Mouse (Mus musculus) C2C12 (cell line): ENCODE results near the gene Gm36079. TPM values are rescaled to one million over a fixed set of nuclear protein-coding genes. Genes with fewer than 3 reads are reported as not detected.
"Not testable (repeated sequence)": the region's sequence is repeated elsewhere in the genome, so short reads cannot be mapped to it uniquely, and the experiment has no call there.

Experiments
- H3K27me3 ChIP-seq: one replicate; pipeline ENCODE4 v1.6.1; 2011; ENCODE audit not compliant: control insufficient read depth, insufficient read depth, insufficient read length
- H3K36me3 ChIP-seq: one replicate; pipeline ENCODE4 v1.6.1; 2011; ENCODE audit not compliant: control insufficient read depth, insufficient read depth
- H3K4me3 ChIP-seq: one replicate; pipeline ENCODE4 v1.5.1; 2011; ENCODE audit warnings: mild to moderate bottlenecking, control low read depth; ENCODE audit not compliant: poor library complexity, insufficient read depth, severe bottlenecking
- H3K79me2 ChIP-seq: one replicate; pipeline ENCODE4 v1.6.1; 2011; ENCODE audit not compliant: control insufficient read depth, insufficient read depth
- H3K79me3 ChIP-seq: one replicate; pipeline ENCODE4 v1.6.1; 2011; ENCODE audit warnings: low read depth, control low read depth
- H3ac ChIP-seq: one replicate; pipeline ENCODE3; 2011; ENCODE audit warnings: low read depth; ENCODE audit not compliant: control insufficient read depth, insufficient read length
- polyA plus RNA-seq: library from polyadenylated mRNA; unstranded; fragments of >200 nt; fragmentation: generic; extraction: Trizol; gene quantifications from one replicate; pipeline ENCODE4 v1.2.1, GENCODE M21; 2012; ENCODE audit warnings: missing spikeins

Gene Gm36079
- polyA plus RNA-seq, 1 experiment, result not detected

DNA sequence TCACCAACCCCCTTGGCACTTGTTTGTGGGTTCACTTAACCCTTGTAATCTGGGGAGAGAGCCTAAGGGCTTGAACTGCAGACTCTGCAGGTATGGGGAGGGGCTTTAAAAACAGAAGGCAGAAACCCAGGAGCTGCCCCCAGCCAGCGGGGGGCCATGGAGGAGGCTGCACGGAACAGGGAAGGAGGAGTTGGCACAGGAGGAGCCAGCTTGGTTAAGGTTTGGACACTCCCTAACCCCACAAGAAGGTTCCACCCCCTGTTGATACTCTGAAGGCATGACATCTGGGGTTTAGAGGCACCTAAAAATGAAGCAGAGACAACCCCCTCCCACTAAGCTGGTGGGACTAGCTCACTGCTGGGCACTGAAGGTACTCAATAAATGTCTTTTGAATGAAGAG is 12.8 kb downstream of the Gm36079 start:
- not testable (repeated sequence) for H3K36me3 ChIP-seq, H3K27me3 ChIP-seq, H3K79me3 ChIP-seq, H3ac ChIP-seq, H3K79me2 ChIP-seq, H3K4me3 ChIP-seq

DNA sequence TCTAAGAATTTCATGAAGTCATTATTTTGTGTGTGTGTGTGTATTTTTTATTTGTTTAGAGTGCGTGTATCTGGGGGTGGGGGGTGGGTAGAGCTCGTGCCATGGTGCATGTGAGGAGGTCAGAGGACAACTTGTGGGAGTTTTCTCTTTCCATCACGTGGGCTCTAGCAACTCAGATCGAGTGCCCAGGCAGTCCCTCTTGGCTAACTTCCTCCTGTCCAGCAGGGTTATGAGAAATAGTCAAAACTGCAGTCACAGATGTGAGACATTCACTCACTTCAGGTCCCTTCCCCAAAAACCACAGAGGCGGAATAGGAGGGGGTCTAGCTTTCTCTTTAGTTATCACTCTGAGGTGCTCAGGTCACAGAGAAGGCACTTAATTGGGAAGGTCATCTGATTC is 13.3 kb downstream of the Gm36079 start:
- H3K27me3 ChIP-seq, H3K79me2 ChIP-seq, H3K36me3 ChIP-seq, H3K79me3 ChIP-seq, H3ac ChIP-seq, H3K4me3 ChIP-seq: not testable (repeated sequence)

DNA sequence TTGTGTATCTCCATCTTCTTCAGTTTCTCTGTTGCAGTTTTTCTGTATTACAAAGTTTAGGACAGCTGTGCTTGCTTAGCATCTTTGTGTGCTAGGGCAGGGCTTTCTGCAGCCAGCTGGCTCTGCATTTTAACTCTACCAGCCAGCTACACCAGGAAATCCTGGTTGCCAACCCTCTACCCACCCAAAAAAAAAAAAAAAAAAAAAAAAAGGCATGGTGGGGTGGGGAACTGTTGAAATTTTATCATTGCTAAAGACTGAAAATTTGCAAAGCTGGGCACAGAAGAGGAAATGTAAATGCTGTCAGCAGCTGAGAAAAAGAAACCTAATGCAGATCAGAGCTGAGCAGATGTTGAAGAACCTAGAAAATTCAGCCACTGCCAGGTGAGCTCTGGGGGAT is 16.7 kb downstream of the Gm36079 start:
- H3K79me2 ChIP-seq, H3K27me3 ChIP-seq, H3K79me3 ChIP-seq, H3K36me3 ChIP-seq, H3K4me3 ChIP-seq, H3ac ChIP-seq: not testable (repeated sequence)

DNA sequence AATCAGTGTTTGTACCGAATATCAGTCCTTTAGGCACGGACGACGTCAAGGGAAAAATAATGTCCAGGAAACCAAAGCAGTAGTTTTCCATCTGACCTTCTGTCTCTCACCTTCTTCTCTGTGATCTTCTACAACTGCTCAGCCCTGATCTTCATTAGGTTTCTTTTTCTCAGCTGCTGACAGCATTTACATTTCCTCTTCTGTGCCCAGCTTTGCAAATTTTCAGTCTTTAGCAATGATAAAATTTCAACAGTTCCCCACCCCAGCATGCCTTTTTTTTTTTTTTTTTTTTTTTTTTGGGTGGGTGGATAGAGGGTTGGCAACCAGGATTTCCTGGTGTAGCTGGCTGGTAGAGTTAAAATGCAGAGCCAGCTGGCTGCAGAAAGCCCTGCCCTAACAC is 27.6 kb downstream of the Gm36079 start:
- H3K27me3 ChIP-seq, H3ac ChIP-seq, H3K79me2 ChIP-seq, H3K79me3 ChIP-seq, H3K4me3 ChIP-seq, H3K36me3 ChIP-seq: not testable (repeated sequence)

DNA sequence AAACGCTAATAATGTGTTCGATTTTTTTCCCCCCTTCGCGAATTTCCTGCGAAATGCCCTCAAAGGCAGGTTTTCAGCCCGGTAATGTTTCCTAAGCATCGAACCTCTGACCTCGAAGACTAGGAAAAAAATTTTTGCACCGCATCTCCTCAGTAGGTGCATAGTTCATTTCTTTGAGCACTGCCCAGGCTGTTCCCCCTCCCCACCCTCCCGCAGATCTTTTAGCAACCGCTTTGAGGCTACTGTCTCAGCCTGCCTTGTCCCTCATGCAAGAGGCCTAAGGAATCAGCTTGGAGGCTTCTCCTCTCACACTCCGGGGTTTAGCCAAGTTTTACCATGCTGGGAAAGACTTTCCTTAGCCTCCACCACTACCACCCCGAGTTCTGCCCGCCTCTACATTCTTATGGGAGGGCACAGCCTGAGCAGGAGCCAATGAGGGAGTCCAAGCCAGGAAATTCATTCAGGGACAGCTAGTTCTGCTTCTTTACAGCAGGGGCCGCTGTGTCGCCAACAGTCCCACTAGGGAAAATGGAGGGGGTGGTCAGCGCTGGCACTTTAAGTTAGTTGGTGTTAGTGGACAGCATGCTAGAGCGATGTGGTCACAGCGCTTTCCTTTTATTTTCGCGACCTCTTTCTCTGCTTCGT is 28.2 kb downstream of the Gm36079 start:
- not testable (repeated sequence) for H3K36me3 ChIP-seq, H3K4me3 ChIP-seq, H3ac ChIP-seq, H3K79me2 ChIP-seq, H3K79me3 ChIP-seq, H3K27me3 ChIP-seq

DNA sequence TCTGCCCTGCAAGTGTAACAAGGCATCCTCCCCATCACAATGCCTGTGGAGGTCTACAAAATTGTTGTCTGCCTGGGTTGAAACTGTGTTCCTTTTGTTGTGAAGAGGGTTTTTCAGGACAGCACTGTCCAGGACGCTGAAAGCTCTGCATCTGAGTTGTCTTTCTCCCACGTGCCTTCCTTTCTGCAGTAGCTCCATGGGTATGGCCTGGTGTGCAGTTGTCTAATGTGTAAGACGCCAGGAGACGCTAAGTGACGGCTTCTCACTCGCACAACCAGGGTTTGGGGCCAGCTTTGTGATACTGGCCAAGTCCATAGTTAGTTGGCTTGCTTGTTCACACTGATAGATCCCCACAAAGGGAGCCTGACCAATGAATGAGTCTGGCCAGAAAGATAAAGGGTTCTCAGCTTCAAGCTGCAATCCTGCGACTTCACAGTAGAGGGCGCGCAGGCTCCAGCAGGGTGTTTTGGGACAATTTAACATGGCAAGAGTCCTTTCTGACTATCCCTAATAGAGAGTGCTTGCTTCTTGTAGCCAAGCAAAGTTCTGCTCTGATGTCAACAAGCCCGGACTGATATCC is 34.8 kb downstream of the Gm36079 start:
- not testable (repeated sequence) for H3K36me3 ChIP-seq, H3K4me3 ChIP-seq

DNA sequence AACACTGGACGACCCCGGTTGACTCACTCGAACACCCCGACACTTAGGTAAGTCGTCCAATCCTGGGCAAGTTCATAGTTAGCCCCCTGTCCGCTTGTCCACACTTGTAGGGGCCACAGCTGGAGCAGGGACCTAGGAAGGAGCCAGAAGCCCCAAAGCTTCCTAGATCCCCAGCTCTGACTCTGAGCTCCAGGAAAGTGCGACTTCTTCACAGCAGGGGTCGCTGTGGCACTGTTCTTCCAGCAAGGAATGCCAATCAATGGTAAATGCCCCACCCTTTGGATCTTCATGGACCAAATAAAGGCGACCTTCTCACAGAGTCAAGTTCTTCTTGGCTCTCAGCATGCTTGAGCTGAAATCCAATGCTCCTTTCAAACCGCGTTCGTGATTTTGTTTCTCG is 35.5 kb downstream of the Gm36079 start:
- not testable (repeated sequence) for H3K27me3 ChIP-seq, H3K4me3 ChIP-seq, H3K79me2 ChIP-seq, H3K36me3 ChIP-seq, H3K79me3 ChIP-seq, H3ac ChIP-seq

More for the DNA sequence above, 34.8 kb downstream of the Gm36079 start:
- not testable (repeated sequence) for H3K27me3 ChIP-seq, H3K79me2 ChIP-seq, H3K79me3 ChIP-seq, H3ac ChIP-seq

Other genes starting within 250 kb of the Gm36079 start
- 10.9 TPM for gene Zfp131, start 236.1 kb downstream of the Gm36079 start, polyA plus RNA-seq
- gene AF067063, start 196.8 kb downstream of the Gm36079 start, polyA plus RNA-seq, result not detected
- gene D13Ertd608e, start 191.0 kb downstream of the Gm36079 start, polyA plus RNA-seq, result 0.28 TPM
- gene Tcstv1, start 132.2 kb downstream of the Gm36079 start, polyA plus RNA-seq, result 0.11 TPM
- 0.46 TPM for gene Gm21761, start 97.7 kb downstream of the Gm36079 start, polyA plus RNA-seq
- gene B020031M17Rik, start 76.2 kb downstream of the Gm36079 start, polyA plus RNA-seq, result 0.15 TPM
- gene Gm21188, start 25.2 kb upstream of the Gm36079 start, polyA plus RNA-seq, result not detected
- gene Gm20767, start 113.2 kb upstream of the Gm36079 start, polyA plus RNA-seq, result 0.20 TPM
- gene Gm21818, start 145.4 kb upstream of the Gm36079 start, polyA plus RNA-seq, result not detected
- gene Gm21762, start 188.9 kb upstream of the Gm36079 start, polyA plus RNA-seq, result 0.16 TPM
- gene Gm21731, start 212.1 kb upstream of the Gm36079 start, polyA plus RNA-seq, result 0.04 TPM
- 0.25 TPM for gene AF067061, start 236.1 kb upstream of the Gm36079 start, polyA plus RNA-seq